Mouse (Mus musculus) limb, embryonic 13.5 days (tissue): ENCODE measurements around the gene Pde4dip. TPM values are rescaled to one million over a fixed set of nuclear protein-coding genes. Genes with fewer than 3 reads are reported as not detected.

ENCODE experiments used
- ATAC-seq: fragments of 200-750 bp; cut with Nextera tagmentation; 2 replicates; pipeline ENCODE4 v1.8.0; 2017; ENCODE audit warnings: low read depth, moderate number of reproducible peaks, moderate TSS enrichment; ENCODE audit not compliant: low FRiP score
- H3K27ac ChIP-seq: fragments of 300-500 bp; sonication (generic); 2 replicates; pipeline ENCODE4 v1.5.1; 2015; ENCODE audit warnings: inconsistent platforms, mild to moderate bottlenecking, moderate library complexity
- H3K27me3 ChIP-seq: fragments of 300-500 bp; sonication (generic); 2 replicates; pipeline ENCODE4 v1.6.1; 2015; ENCODE audit warnings: mild to moderate bottlenecking, inconsistent platforms
- H3K36me3 ChIP-seq: fragments of 300-500 bp; sonication (generic); 2 replicates; pipeline ENCODE4 v1.6.1; 2015; ENCODE audit warnings: inconsistent platforms, mild to moderate bottlenecking, moderate library complexity
- H3K4me1 ChIP-seq: fragments of 300-500 bp; sonication (generic); 2 replicates; pipeline ENCODE4 v1.6.1; 2015; ENCODE audit warnings: inconsistent platforms
- H3K4me2 ChIP-seq: fragments of 300-500 bp; sonication (generic); replicated peaks from 2 replicates; pipeline ENCODE4 v1.6.1; 2015; ENCODE audit warnings: inconsistent platforms, mild to moderate bottlenecking, moderate library complexity
- H3K4me3 ChIP-seq: fragments of 300-500 bp; sonication (generic); 2 replicates; pipeline ENCODE4 v1.5.1; 2015; ENCODE audit warnings: moderate library complexity, mild to moderate bottlenecking, inconsistent platforms
- H3K9ac ChIP-seq: fragments of 300-500 bp; sonication (generic); 2 replicates; pipeline ENCODE4 v1.6.1; 2015; ENCODE audit warnings: mild to moderate bottlenecking, inconsistent platforms
- H3K9me3 ChIP-seq: fragments of 300-500 bp; sonication (generic); 2 replicates; pipeline ENCODE4 v1.6.1; 2016; ENCODE audit warnings: inconsistent platforms
- WGBS: fragments of 180-500 bp; shearing (Covaris S2); methylation state at CpG from one replicate; pipeline ENCODE4 v1.1.7; 2015; 5-methylcytosine and 5-hydroxymethylcytosine counted together
- polyA plus RNA-seq: library from polyadenylated mRNA; unstranded; fragments of >200 nt; fragmentation: Nextera tagmentation; extraction: Ambion mirVana; gene quantifications from 2 replicates; pipeline ENCODE4 v1.2.1, GENCODE M21; 2015

Gene Pde4dip
- polyA plus RNA-seq, 1 experiment from 2014 or later, result 36.6 TPM

DNA sequence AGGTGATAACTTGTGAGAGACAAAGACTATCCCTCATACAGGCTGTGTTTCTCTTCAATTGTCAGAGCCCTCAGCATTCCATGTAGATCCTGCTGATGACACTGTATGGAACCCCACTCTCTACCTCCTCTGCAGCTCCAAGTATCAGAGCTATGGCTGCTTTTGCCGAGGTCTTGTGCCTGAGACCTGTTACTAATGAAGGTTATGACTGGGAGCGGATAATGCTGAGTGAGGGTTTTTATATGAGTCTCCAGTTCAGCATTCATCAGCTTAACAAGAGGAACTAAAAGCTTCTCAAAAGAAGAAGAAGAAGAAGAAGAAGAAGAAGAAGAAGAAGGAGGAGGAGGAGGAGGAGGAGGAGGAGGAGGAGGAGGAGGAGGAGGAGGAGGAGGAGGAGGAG lies 112.8 kb downstream of the Pde4dip start:
- H3K4me1 ChIP-seq, result no peaks in the 10 kb centered on the region
- no peak overlapping the region for H3K27ac ChIP-seq
- H3K9ac ChIP-seq, result no peak overlapping the region
- no peaks in the 10 kb centered on the region for H3K36me3 ChIP-seq
- 53% methylated on average over 2 of the region's 2 CpGs for WGBS
- no peak overlapping the region for H3K4me2 ChIP-seq
- no peak overlapping the region for H3K4me3 ChIP-seq
- H3K9me3 ChIP-seq, result no peaks in the 10 kb centered on the region
- no peak for ATAC-seq
- no peaks in the 10 kb centered on the region for H3K27me3 ChIP-seq

DNA sequence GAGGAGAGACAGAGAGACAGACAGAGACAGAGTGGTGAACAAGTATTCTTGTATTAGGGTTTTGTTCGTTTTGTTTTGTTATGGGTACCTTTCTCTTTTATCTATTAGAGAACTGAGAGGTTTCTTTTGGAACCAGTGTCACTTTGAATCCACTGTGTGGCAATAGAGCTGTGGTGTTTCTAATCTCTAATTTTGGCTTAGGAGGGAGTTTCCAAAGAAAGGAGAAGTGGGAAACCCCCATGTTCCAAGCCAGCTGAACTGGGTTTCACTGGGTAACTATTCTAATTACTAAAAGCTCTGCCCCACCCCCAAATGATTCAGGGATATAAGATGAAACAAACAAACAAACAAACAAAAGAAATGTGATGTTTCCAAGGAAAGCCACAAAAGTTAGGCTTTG lies 113.6 kb downstream of the Pde4dip start:
- Histone ChIP-seq H3K27me3 (no peaks in the 10 kb centered on the region), H3K4me2 (no peak overlapping the region), H3K9ac (no peak overlapping the region), H3K4me3 (no peak overlapping the region), H3K27ac (no peak overlapping the region), H3K4me1 (no peaks in the 10 kb centered on the region), H3K36me3 (no peaks in the 10 kb centered on the region), H3K9me3 (no peaks in the 10 kb centered on the region)
- 77% methylated on average over 1 of the region's 1 CpGs for WGBS
- no peak for ATAC-seq

DNA sequence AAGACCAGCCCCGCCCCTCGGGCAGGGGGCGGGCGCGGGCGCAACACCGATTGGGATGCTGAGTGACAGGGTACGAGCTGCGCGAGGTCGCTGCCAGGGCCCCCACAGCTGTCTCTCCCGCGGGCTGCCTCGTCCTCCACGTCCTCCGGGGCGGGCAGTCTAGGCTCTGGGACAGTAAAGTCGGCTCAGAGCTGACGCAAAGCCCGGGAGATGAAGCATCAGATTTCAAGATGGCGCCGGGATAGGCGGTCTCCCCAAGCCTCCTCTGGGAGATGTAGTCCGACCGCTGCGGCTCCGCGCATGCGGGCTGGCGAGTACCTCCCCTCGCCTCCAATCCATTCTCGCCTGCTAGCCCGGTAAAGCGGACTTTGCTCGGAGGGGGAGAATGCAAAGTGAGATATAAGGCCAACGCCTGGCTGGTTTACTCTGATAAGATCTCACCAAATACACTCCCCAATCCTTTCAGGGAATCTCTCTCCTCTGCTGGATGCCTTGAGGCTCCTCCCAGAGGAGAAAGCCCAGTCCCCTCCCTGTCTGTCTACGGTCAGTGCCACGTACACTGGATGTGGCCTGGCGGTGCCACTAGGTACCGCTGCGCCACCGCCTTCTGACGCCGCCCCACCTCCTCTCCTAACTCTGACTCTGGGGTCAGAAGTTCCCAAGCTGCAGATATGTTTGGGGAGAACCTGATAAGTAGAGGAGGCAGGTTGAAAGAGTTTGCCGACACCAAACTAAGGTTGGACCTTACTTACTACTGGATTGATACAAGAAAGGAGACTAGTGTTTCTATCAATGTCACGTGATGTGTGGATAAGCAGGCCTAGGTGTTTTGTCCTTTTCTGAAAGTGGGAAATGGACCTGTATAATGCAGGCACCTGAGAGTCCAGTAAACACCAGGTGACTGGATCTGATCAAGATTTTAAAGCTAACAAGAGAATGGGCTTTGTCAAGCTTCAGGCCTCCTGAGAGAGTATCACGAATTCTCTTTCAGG lies 120.4 kb downstream of the Pde4dip start:
- WGBS, result 3% methylated on average over 47 of the region's 47 CpGs
- Histone ChIP-seq H3K9ac (peak overlapping the region; percentile 76), H3K4me1 (peaks cover 39% of the 10 kb centered on the region), H3K4me2 (peak overlapping the region; percentile 92), H3K4me3 (peak overlapping the region; percentile 69), H3K27me3 (no peaks in the 10 kb centered on the region), H3K27ac (peak overlapping the region; percentile 83), H3K9me3 (no peaks in the 10 kb centered on the region), H3K36me3 (no peaks in the 10 kb centered on the region)
- peak; percentile 97 for ATAC-seq

- Histone ChIP-seq H3K9ac (peak overlapping the region; percentile 76), H3K4me2 (peak overlapping the region; percentile 92), H3K9me3 (no peaks in the 10 kb centered on the region), H3K4me3 (peak overlapping the region; percentile 69), H3K4me1 (peaks cover 46% of the 10 kb centered on the region), H3K27me3 (no peaks in the 10 kb centered on the region), H3K27ac (peak overlapping the region; percentile 83), H3K36me3 (no peaks in the 10 kb centered on the region)
- WGBS, result 5% methylated on average over 40 of the region's 40 CpGs
- ATAC-seq, result peak; percentile 86
Measured at GRCm38 (mm10) chr3:97767041-97767770, 121.3 kb downstream of the Pde4dip start.

DNA sequence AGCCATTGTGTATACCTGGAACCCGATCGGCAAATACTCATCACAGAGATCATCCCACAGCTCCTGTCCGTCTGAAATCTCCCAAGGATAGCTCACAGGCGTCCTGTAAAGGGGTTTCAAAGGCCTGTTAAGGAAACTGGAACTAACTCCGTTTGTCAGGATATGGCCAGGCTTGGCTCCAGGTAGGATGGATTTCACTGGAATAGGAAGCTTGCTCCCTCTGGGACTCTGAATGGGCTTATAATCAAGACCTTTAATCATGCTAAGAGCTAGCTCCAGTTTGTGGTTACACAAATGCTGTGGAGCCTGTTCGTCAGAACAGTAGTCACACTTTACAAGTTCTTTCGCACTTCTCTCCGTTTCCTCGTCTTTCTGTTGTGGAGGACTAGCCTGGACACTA lies 122.0 kb downstream of the Pde4dip start:
- WGBS, result 37% methylated on average over 9 of the region's 9 CpGs
- peak overlapping the region; percentile 76 for H3K9ac ChIP-seq
- no peak for ATAC-seq
- no peaks in the 10 kb centered on the region for H3K27me3 ChIP-seq
- no peaks in the 10 kb centered on the region for H3K9me3 ChIP-seq
- H3K4me1 ChIP-seq, result peaks cover 52% of the 10 kb centered on the region
- no peaks in the 10 kb centered on the region for H3K36me3 ChIP-seq
- no peak overlapping the region for H3K27ac ChIP-seq
- peak overlapping the region; percentile 92 for H3K4me2 ChIP-seq
- H3K4me3 ChIP-seq, result peak overlapping the region; percentile 69

DNA sequence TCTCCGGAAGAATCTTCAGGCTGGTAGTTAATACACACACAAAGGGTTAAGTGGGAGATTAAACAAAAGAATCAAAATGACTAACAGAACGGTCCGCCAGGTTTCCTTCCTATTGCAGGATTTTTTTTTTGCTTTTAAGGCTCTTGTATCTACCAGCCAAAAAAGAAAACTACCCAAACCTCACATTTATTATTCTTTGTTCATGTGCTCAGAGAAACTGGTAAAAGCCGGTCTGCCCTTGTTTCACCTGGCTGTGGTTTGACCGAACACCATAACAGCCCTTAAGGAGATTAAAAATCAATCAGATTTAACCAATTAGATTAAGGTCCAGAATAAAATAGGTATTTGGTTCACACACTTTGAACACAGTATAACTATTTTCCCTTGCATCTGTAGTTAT lies 124.4 kb downstream of the Pde4dip start:
- H3K4me2 ChIP-seq, result peak overlapping the region; percentile 49
- WGBS, result 64% methylated on average over 5 of the region's 5 CpGs
- ATAC-seq, result no peak
- peak overlapping the region; percentile 20 for H3K4me3 ChIP-seq
- no peaks in the 10 kb centered on the region for H3K27me3 ChIP-seq
- H3K36me3 ChIP-seq, result no peaks in the 10 kb centered on the region
- peaks cover 63% of the 10 kb centered on the region for H3K4me1 ChIP-seq
- no peak overlapping the region for H3K9ac ChIP-seq
- H3K9me3 ChIP-seq, result no peaks in the 10 kb centered on the region
- H3K27ac ChIP-seq, result no peak overlapping the region

DNA sequence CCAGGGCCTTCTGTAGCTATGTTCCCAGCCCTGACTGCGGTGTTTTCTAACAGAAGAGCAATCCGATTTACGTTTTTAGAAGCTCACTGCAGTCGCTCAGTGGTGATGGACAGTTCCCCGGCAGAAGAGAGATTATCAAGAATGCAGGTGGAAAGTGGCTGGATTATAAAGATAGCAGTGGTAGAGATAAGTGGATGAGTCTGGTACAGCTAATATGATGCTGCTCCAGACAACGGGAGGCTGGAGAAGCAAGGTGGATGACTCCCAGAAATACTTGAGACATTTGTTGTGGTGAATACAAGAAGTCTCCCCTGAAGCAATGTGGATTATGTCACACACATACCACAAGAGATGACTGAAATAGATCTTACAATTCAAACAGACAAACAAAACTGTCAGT lies 126.6 kb downstream of the Pde4dip start:
- Histone ChIP-seq H3K4me1 (peaks cover 60% of the 10 kb centered on the region), H3K9me3 (no peaks in the 10 kb centered on the region), H3K9ac (no peak overlapping the region), H3K4me2 (no peak overlapping the region), H3K4me3 (no peak overlapping the region), H3K27ac (no peak overlapping the region), H3K36me3 (peaks cover 19% of the 10 kb centered on the region), H3K27me3 (no peaks in the 10 kb centered on the region)
- no peak for ATAC-seq
- WGBS, result 81% methylated on average over 6 of the region's 6 CpGs

DNA sequence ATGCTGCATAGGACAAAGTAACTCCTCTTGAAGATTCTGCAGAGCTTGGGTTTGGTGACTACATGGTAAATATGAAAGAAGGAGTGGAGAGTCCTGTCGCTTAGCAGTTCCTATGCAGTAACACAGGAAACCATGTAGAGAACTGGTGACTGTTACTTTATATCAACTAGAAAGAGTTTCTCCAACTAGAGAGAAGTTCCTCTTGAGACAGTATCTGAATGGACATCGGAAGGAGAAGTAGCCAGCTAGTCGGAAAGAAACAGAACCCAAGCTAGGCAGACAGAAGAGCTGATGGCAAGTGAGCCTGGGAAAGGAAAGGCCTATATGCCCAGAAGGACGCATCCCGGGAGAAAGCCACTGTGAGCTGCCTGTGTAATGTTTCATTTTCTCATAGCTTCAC lies 127.3 kb downstream of the Pde4dip start:
- 93% methylated on average over 5 of the region's 5 CpGs for WGBS
- H3K9me3 ChIP-seq, result no peaks in the 10 kb centered on the region

GRCm38 (mm10) chr3:97759846-97760245 lies 128.7 kb downstream of the Pde4dip start:
- H3K27ac ChIP-seq, result no peak overlapping the region
- WGBS, result 21% methylated on average over 5 of the region's 5 CpGs
- no peak overlapping the region for H3K4me3 ChIP-seq
- no peaks in the 10 kb centered on the region for H3K27me3 ChIP-seq
- H3K4me2 ChIP-seq, result peak overlapping the region; percentile 41
- peak; percentile 57; the same call in 1 of the 2 replicates for ATAC-seq
- H3K9ac ChIP-seq, result peak overlapping the region; percentile 46; the same call in 1 of the 2 replicates
- H3K4me1 ChIP-seq, result peaks cover 42% of the 10 kb centered on the region
- no peaks in the 10 kb centered on the region for H3K9me3 ChIP-seq
- peaks cover 38% of the 10 kb centered on the region for H3K36me3 ChIP-seq

More for the DNA sequence above, 127.3 kb downstream of the Pde4dip start:
- Histone ChIP-seq H3K36me3 (peaks cover 26% of the 10 kb centered on the region), H3K27me3 (no peaks in the 10 kb centered on the region), H3K4me3 (no peak overlapping the region), H3K9ac (no peak overlapping the region), H3K4me2 (no peak overlapping the region), H3K27ac (no peak overlapping the region), H3K4me1 (peaks cover 53% of the 10 kb centered on the region)
- ATAC-seq, result no peak

- H3K36me3 ChIP-seq, result peaks cover 60% of the 10 kb centered on the region
- no peak overlapping the region for H3K27ac ChIP-seq
- WGBS, result 95% methylated on average over 10 of the region's 10 CpGs
- H3K27me3 ChIP-seq, result no peaks in the 10 kb centered on the region
- no peak overlapping the region for H3K9ac ChIP-seq
- ATAC-seq, result no peak
- H3K4me3 ChIP-seq, result no peak overlapping the region
- H3K9me3 ChIP-seq, result no peaks in the 10 kb centered on the region
- no peak overlapping the region for H3K4me2 ChIP-seq
- H3K4me1 ChIP-seq, result peaks cover 20% of the 10 kb centered on the region
Measured at GRCm38 (mm10) chr3:97757501-97757900, 131.0 kb downstream of the Pde4dip start.

- ATAC-seq, result no peak
- Histone ChIP-seq H3K9me3 (no peaks in the 10 kb centered on the region), H3K27ac (no peak overlapping the region), H3K4me2 (no peak overlapping the region), H3K27me3 (no peaks in the 10 kb centered on the region), H3K9ac (no peak overlapping the region), H3K4me3 (no peak overlapping the region), H3K36me3 (peaks cover 70% of the 10 kb centered on the region), H3K4me1 (peaks cover 11% of the 10 kb centered on the region)
- 89% methylated on average over 20 of the region's 20 CpGs for WGBS
Measured at GRCm38 (mm10) chr3:97756283-97757074, 132.0 kb downstream of the Pde4dip start.
